Mouse (Mus musculus) liver, postnatal 0 days (tissue): ENCODE results near the gene Olfr215. TPM values are rescaled to one million over a fixed set of nuclear protein-coding genes. Genes with fewer than 3 reads are reported as not detected.
"Not testable (repeated sequence)": the region's sequence is repeated elsewhere in the genome, so short reads cannot be mapped to it uniquely, and the experiment has no call there.

Source experiments
- ATAC-seq: fragments of 200-750 bp; cut with Nextera tagmentation; 2 replicates; pipeline ENCODE4 v1.8.0; 2017; ENCODE audit warnings: mild to moderate bottlenecking, moderate library complexity
- DNase-seq: peaks from one replicate; pipeline ENCODE4 v3.0.0-alpha.2; 2016
- H3K27ac ChIP-seq: fragments of 300-500 bp; sonication (generic); 2 replicates; pipeline ENCODE4 v1.5.1; 2014; ENCODE audit warnings: antibody characterized with exemption, moderate library complexity, mild to moderate bottlenecking, low read depth
- H3K27me3 ChIP-seq: fragments of 300-500 bp; sonication (generic); 2 replicates; pipeline ENCODE4 v1.6.1; 2014; ENCODE audit warnings: low read length, control low read depth, mixed read lengths; ENCODE audit not compliant: insufficient read depth
- H3K36me3 ChIP-seq: fragments of 300-500 bp; sonication (generic); replicated peaks from 2 replicates; pipeline ENCODE4 v1.6.1; 2014; ENCODE audit warnings: mild to moderate bottlenecking, control low read depth, low read length, moderate library complexity, mixed read lengths; ENCODE audit not compliant: insufficient read depth
- H3K4me1 ChIP-seq: fragments of 300-500 bp; sonication (generic); 2 replicates; pipeline ENCODE4 v1.6.1; 2014; ENCODE audit warnings: antibody characterized with exemption, mild to moderate bottlenecking, control low read depth; ENCODE audit not compliant: insufficient read depth
- H3K4me2 ChIP-seq: fragments of 300-500 bp; sonication (generic); 2 replicates; pipeline ENCODE4 v1.6.1; 2014; ENCODE audit warnings: low read depth, mild to moderate bottlenecking, low read length, moderate library complexity, mixed read lengths
- H3K4me3 ChIP-seq: fragments of 300-500 bp; sonication (generic); 2 replicates; pipeline ENCODE4 v1.5.1; 2014; ENCODE audit warnings: low read depth, low read length
- H3K9ac ChIP-seq: fragments of 300-500 bp; sonication (generic); replicated peaks from 2 replicates; pipeline ENCODE4 v1.6.1; 2014; ENCODE audit warnings: mild to moderate bottlenecking, moderate library complexity
- H3K9me3 ChIP-seq: fragments of 300-500 bp; sonication (generic); 2 replicates; pipeline ENCODE4 v1.6.1; 2016; ENCODE audit warnings: mild to moderate bottlenecking, control low read depth, low read length, mixed read lengths
- CTCF ChIP-seq: sonication (generic); IDR thresholded peaks from 2 replicates; pipeline ENCODE4 v1.5.1; 2016; ENCODE audit warnings: antibody characterized with exemption, low read depth
- EP300 ChIP-seq: IDR thresholded peaks from 2 replicates; pipeline ENCODE4 v1.6.1; 2016; ENCODE audit warnings: antibody characterized with exemption, low read depth, mild to moderate bottlenecking
- WGBS: fragments of 180-500 bp; shearing (Covaris S2); extraction: QIAGEN DNeasy Blood & Tissue Kit; methylation state at CpG from one replicate; pipeline ENCODE4 v1.1.7; 2014; ENCODE audit not compliant: insufficient replicate concordance; 5-methylcytosine and 5-hydroxymethylcytosine counted together
- polyA plus RNA-seq: library from polyadenylated mRNA; unstranded; fragments of >200 nt; fragmentation: Nextera tagmentation; extraction: Ambion mirVana; gene quantifications from 2 replicates; pipeline ENCODE4 v1.2.1, GENCODE M21; 2015

The Olfr215 gene
- polyA plus RNA-seq = not detected in 2 replicates

- H3K9me3 ChIP-seq = no peaks in the 10 kb centered on the region
- no peaks in the 10 kb centered on the region for H3K36me3 ChIP-seq
- no peak within 1 kb of the TSS for H3K27ac ChIP-seq
- no peak within 1 kb of the TSS for H3K9ac ChIP-seq
- TF ChIP-seq CTCF = no peak
- no peak for TF ChIP-seq EP300
- no peak within 1 kb of the TSS for H3K4me3 ChIP-seq
- H3K4me2 ChIP-seq = no peak within 1 kb of the TSS
- H3K27me3 ChIP-seq = no peaks in the 10 kb centered on the region
- H3K4me1 ChIP-seq = no peaks in the 10 kb centered on the region
- ATAC-seq (no peak), DNase-seq (no peak)
- 71% methylated on average over 4 of the region's 4 CpGs for WGBS
Measured at GRCm38 (mm10) chr6:116584095-116584494, at the start of gene Olfr215. Gene Olfr215, minus strand, starts transcription at chr6:116584195.

GRCm38 (mm10) chr6:116632129-116632528, 48.1 kb upstream of the Olfr215 start:
- H3K4me1 ChIP-seq = peaks cover 31% of the 10 kb centered on the region
- no peaks in the 10 kb centered on the region for H3K36me3 ChIP-seq
- no peak overlapping the region for H3K4me3 ChIP-seq
- H3K9me3 ChIP-seq = no peaks in the 10 kb centered on the region
- no peak overlapping the region for H3K27ac ChIP-seq
- H3K27me3 ChIP-seq = no peaks in the 10 kb centered on the region
- ATAC-seq (no peak), DNase-seq (peak; percentile 86)
- TF ChIP-seq EP300 = no peak
- TF ChIP-seq CTCF = peak; percentile 89
- WGBS = 44% methylated on average over 1 of the region's 1 CpGs
- H3K9ac ChIP-seq = no peak overlapping the region
- no peak overlapping the region for H3K4me2 ChIP-seq

- H3K27me3 ChIP-seq = no peaks in the 10 kb centered on the region
- peak; percentile 10 for DNase-seq
- no peak overlapping the region for H3K9ac ChIP-seq
- H3K36me3 ChIP-seq = peaks cover 3% of the 10 kb centered on the region
- H3K4me1 ChIP-seq = peaks cover 19% of the 10 kb centered on the region
- ATAC-seq = no peak
- H3K9me3 ChIP-seq = no peaks in the 10 kb centered on the region
- 59% methylated on average over 10 of the region's 10 CpGs for WGBS
- TF ChIP-seq CTCF = no peak
- TF ChIP-seq EP300 = no peak
- H3K27ac ChIP-seq = no peak overlapping the region
- H3K4me2 ChIP-seq = no peak overlapping the region
- no peak overlapping the region for H3K4me3 ChIP-seq
Measured at GRCm38 (mm10) chr6:116629766-116630165, 45.8 kb upstream of the Olfr215 start.

- Histone ChIP-seq H3K4me3 (peak within 1 kb of the TSS; percentile 60), H3K36me3 (peaks cover 3% of the 10 kb centered on the region), H3K4me2 (peak within 1 kb of the TSS; percentile 65), H3K9me3 (no peaks in the 10 kb centered on the region), H3K27me3 (no peaks in the 10 kb centered on the region), H3K27ac (peak within 1 kb of the TSS; percentile 65), H3K9ac (peak within 1 kb of the TSS; percentile 77), H3K4me1 (peaks cover 17% of the 10 kb centered on the region)
- ATAC-seq = peak; percentile 81
- peak; percentile 73 for DNase-seq
- under 1% methylated on average over 56 of the region's 56 CpGs for WGBS
- TF ChIP-seq CTCF (no peak), EP300 (no peak)
Measured at GRCm38 (mm10) chr6:116628539-116629171, 44.7 kb upstream of the Olfr215 start, which contains the start of gene Zfp422. Gene Zfp422, minus strand, starts transcription at chr6:116628999.

GRCm38 (mm10) chr6:116628095-116628494, 44.1 kb upstream of the Olfr215 start:
- ATAC-seq = no peak
- Histone ChIP-seq H3K9ac (peak overlapping the region; percentile 77), H3K27ac (peak overlapping the region; percentile 65), H3K36me3 (peaks cover 3% of the 10 kb centered on the region), H3K27me3 (no peaks in the 10 kb centered on the region), H3K9me3 (no peaks in the 10 kb centered on the region), H3K4me3 (peak overlapping the region; percentile 60), H3K4me2 (peak overlapping the region; percentile 65), H3K4me1 (peaks cover 17% of the 10 kb centered on the region)
- peak; percentile 3 for DNase-seq
- WGBS = 11% methylated on average over 9 of the region's 9 CpGs
- no peak for TF ChIP-seq EP300
- TF ChIP-seq CTCF = no peak

- ATAC-seq, H3K27me3 ChIP-seq, H3K4me2 ChIP-seq, DNase-seq, H3K9ac ChIP-seq, H3K27ac ChIP-seq, H3K4me3 ChIP-seq, H3K36me3 ChIP-seq, H3K9me3 ChIP-seq: not testable (repeated sequence)
- peaks cover 15% of the 10 kb centered on the region for H3K4me1 ChIP-seq
- WGBS = 92% methylated on average over 9 of the region's 9 CpGs
Measured at GRCm38 (mm10) chr6:116626417-116626816, 42.4 kb upstream of the Olfr215 start.
